Mouse (Mus musculus) forebrain, postnatal 0 days (tissue): ENCODE measurements around the gene Elf1. TPM values are rescaled to one million over a fixed set of nuclear protein-coding genes. Genes with fewer than 3 reads are reported as not detected.
A peak's percentile ranks its signal among the peaks of the same experiment; 100 is the strongest.

Source experiments
- ATAC-seq: fragments of 200-750 bp; cut with Nextera tagmentation; 2 replicates; pipeline ENCODE4 v1.8.0; 2017; ENCODE audit warnings: mild to moderate bottlenecking, moderate library complexity
- DNase-seq: peaks from one replicate; pipeline ENCODE4 v3.0.0-alpha.2; 2015
- H3K27ac ChIP-seq: fragments of 300-500 bp; sonication (generic); 2 replicates; pipeline ENCODE4 v1.5.1; 2014; ENCODE audit warnings: low read depth, mild to moderate bottlenecking, antibody characterized with exemption, low read length, moderate library complexity, mixed read lengths
- H3K27me3 ChIP-seq: fragments of 300-500 bp; sonication (generic); 2 replicates; pipeline ENCODE4 v1.6.1; 2014; ENCODE audit warnings: mild to moderate bottlenecking, low read length, mixed read lengths; ENCODE audit not compliant: insufficient read depth
- H3K36me3 ChIP-seq: fragments of 300-500 bp; sonication (generic); 2 replicates; pipeline ENCODE4 v1.6.1; 2014; ENCODE audit warnings: mild to moderate bottlenecking, moderate library complexity; ENCODE audit not compliant: insufficient read depth
- H3K4me1 ChIP-seq: fragments of 300-500 bp; sonication (generic); 2 replicates; pipeline ENCODE4 v1.6.1; 2014; ENCODE audit warnings: antibody characterized with exemption; ENCODE audit not compliant: insufficient read depth
- H3K4me2 ChIP-seq: fragments of 300-500 bp; sonication (generic); 2 replicates; pipeline ENCODE4 v1.6.1; 2014; ENCODE audit warnings: low read depth, mild to moderate bottlenecking, moderate library complexity
- H3K4me3 ChIP-seq: fragments of 300-500 bp; sonication (generic); 2 replicates; pipeline ENCODE4 v1.5.1; 2014; ENCODE audit warnings: low read depth, low read length, mixed read lengths
- H3K9ac ChIP-seq: fragments of 300-500 bp; sonication (generic); 2 replicates; pipeline ENCODE4 v1.6.1; 2014; ENCODE audit warnings: mild to moderate bottlenecking
- H3K9me3 ChIP-seq: fragments of 300-500 bp; sonication (generic); 2 replicates; pipeline ENCODE4 v1.6.1; 2016; ENCODE audit warnings: low read length
- CTCF ChIP-seq: sonication (generic); IDR thresholded peaks from 2 replicates; pipeline ENCODE4 v1.5.1; 2016; ENCODE audit warnings: antibody characterized with exemption, control low read depth, low read depth
- WGBS: fragments of 180-500 bp; shearing (Covaris S2); extraction: QIAGEN DNeasy Blood & Tissue Kit; methylation state at CpG from one replicate; pipeline ENCODE4 v1.1.7; 2014; 5-methylcytosine and 5-hydroxymethylcytosine counted together
- polyA plus RNA-seq: library from polyadenylated mRNA; unstranded; fragments of >200 nt; fragmentation: Nextera tagmentation; extraction: Ambion mirVana; gene quantifications from 2 replicates; pipeline ENCODE4 v1.2.1, GENCODE M21; 2015
- total RNA-seq: library from RNA; depleted of rRNA; stranded (reverse); fragments of >200 nt; gene quantifications from 2 replicates; pipeline ENCODE4 v1.2.3, GENCODE M21; 2014

The Elf1 gene
- total and polyA plus RNA-seq, 2 experiments from 2014 or later = 2.3 to 8.9 TPM

GRCm38 (mm10) chr14:79460401-79460800 is 20.6 kb upstream of the Elf1 start:
- WGBS = 83% methylated on average over 1 of the region's 1 CpGs
- no peak for TF ChIP-seq CTCF

GRCm38 (mm10) chr14:79460988-79461387 is 20.0 kb upstream of the Elf1 start:
- WGBS = 94% methylated on average over 4 of the region's 4 CpGs
- Histone ChIP-seq H3K4me1 (no peaks in the 10 kb centered on the region), H3K4me2 (no peak overlapping the region), H3K4me3 (no peak overlapping the region), H3K27me3 (no peaks in the 10 kb centered on the region), H3K36me3 (peaks cover 41% of the 10 kb centered on the region), H3K27ac (no peak overlapping the region), H3K9ac (no peak overlapping the region), H3K9me3 (no peaks in the 10 kb centered on the region)
- DNase-seq (no peak), ATAC-seq (no peak)
- TF ChIP-seq CTCF = no peak

More at GRCm38 (mm10) chr14:79460401-79460800, 20.6 kb upstream of the Elf1 start:
- H3K4me2 ChIP-seq = no peak overlapping the region
- H3K9me3 ChIP-seq = no peaks in the 10 kb centered on the region
- H3K36me3 ChIP-seq = peaks cover 37% of the 10 kb centered on the region
- DNase-seq = no peak
- H3K27me3 ChIP-seq = no peaks in the 10 kb centered on the region
- H3K27ac ChIP-seq = no peak overlapping the region
- ATAC-seq = no peak
- H3K9ac ChIP-seq = no peak overlapping the region
- no peaks in the 10 kb centered on the region for H3K4me1 ChIP-seq
- no peak overlapping the region for H3K4me3 ChIP-seq

GRCm38 (mm10) chr14:79465623-79466022 is 15.4 kb upstream of the Elf1 start:
- peaks cover 66% of the 10 kb centered on the region for H3K36me3 ChIP-seq
- peak; percentile 22; the same call in 1 of the 2 replicates for TF ChIP-seq CTCF
- H3K4me1 ChIP-seq = no peaks in the 10 kb centered on the region
- H3K4me3 ChIP-seq = no peak overlapping the region
- ATAC-seq (no peak), DNase-seq (no peak)
- H3K9me3 ChIP-seq = no peaks in the 10 kb centered on the region
- WGBS = 91% methylated on average over 1 of the region's 1 CpGs
- no peaks in the 10 kb centered on the region for H3K27me3 ChIP-seq
- H3K4me2 ChIP-seq = no peak overlapping the region
- no peak overlapping the region for H3K9ac ChIP-seq
- H3K27ac ChIP-seq = no peak overlapping the region

GRCm38 (mm10) chr14:79467621-79468020 is 13.4 kb upstream of the Elf1 start:
- Histone ChIP-seq H3K9me3 (no peaks in the 10 kb centered on the region), H3K27me3 (no peaks in the 10 kb centered on the region), H3K4me2 (no peak overlapping the region), H3K27ac (no peak overlapping the region), H3K36me3 (peaks cover 59% of the 10 kb centered on the region), H3K4me1 (no peaks in the 10 kb centered on the region), H3K4me3 (no peak overlapping the region), H3K9ac (no peak overlapping the region)
- TF ChIP-seq CTCF = peak; percentile 77
- ATAC-seq = no peak; the same call in 1 of the 2 replicates
- 20% methylated on average over 3 of the region's 3 CpGs for WGBS
- peak; percentile 80 for DNase-seq

GRCm38 (mm10) chr14:79473384-79473783 is 7.6 kb upstream of the Elf1 start:
- Histone ChIP-seq H3K9me3 (no peaks in the 10 kb centered on the region), H3K4me1 (no peaks in the 10 kb centered on the region), H3K9ac (no peak overlapping the region), H3K36me3 (peaks cover 50% of the 10 kb centered on the region), H3K4me2 (no peak overlapping the region), H3K27ac (no peak overlapping the region), H3K4me3 (no peak overlapping the region), H3K27me3 (no peaks in the 10 kb centered on the region)
- WGBS = 85% methylated on average over 2 of the region's 2 CpGs
- DNase-seq = no peak
- TF ChIP-seq CTCF = no peak
- no peak for ATAC-seq

GRCm38 (mm10) chr14:79481339-79482151 is 551 bp downstream of the Elf1 start, which contains the start of gene Wbp4:
Gene Wbp4 (minus strand): TSS chr14:79481520.
- peak; percentile 95 for ATAC-seq
- H3K4me3 ChIP-seq = peak within 1 kb of the TSS; percentile 96
- H3K9ac ChIP-seq = peak within 1 kb of the TSS; percentile 98
- H3K9me3 ChIP-seq = no peaks in the 10 kb centered on the region
- H3K36me3 ChIP-seq = peaks cover 4% of the 10 kb centered on the region
- TF ChIP-seq CTCF = no peak
- H3K27ac ChIP-seq = peak within 1 kb of the TSS; percentile 98
- DNase-seq = peak; percentile 99
- H3K27me3 ChIP-seq = no peaks in the 10 kb centered on the region
- peak within 1 kb of the TSS; percentile 55 for H3K4me2 ChIP-seq
- peaks cover 15% of the 10 kb centered on the region; the same call in 1 of the 2 replicates for H3K4me1 ChIP-seq
- WGBS = under 1% methylated on average over 68 of the region's 86 CpGs

- Histone ChIP-seq H3K4me1 (peaks cover 15% of the 10 kb centered on the region), H3K4me2 (peak overlapping the region; percentile 55), H3K4me3 (peak overlapping the region; percentile 96), H3K36me3 (no peaks in the 10 kb centered on the region), H3K9ac (peak overlapping the region; percentile 98), H3K27ac (peak overlapping the region; percentile 98), H3K27me3 (no peaks in the 10 kb centered on the region), H3K9me3 (no peaks in the 10 kb centered on the region)
- no peak for ATAC-seq
- no peak for TF ChIP-seq CTCF
- DNase-seq = peak; percentile 66
- 2% methylated on average over 11 of the region's 11 CpGs for WGBS
These were observed 1.3 kb downstream of the Elf1 start for GRCm38 (mm10) chr14:79482251-79482661.
